Mouse (Mus musculus) CH12F3 (cell line): ENCODE measurements around the gene Mob2.

ENCODE experiments used
- in situ Hi-C: fragments of 300-500 bp; cut with MboI; formaldehyde crosslinking; loops from 2 replicates; pipeline ENCODE4 v1.14.3; 2020; ENCODE audit warnings: low sequenced_read_pairs

Gene Mob2

DNA sequence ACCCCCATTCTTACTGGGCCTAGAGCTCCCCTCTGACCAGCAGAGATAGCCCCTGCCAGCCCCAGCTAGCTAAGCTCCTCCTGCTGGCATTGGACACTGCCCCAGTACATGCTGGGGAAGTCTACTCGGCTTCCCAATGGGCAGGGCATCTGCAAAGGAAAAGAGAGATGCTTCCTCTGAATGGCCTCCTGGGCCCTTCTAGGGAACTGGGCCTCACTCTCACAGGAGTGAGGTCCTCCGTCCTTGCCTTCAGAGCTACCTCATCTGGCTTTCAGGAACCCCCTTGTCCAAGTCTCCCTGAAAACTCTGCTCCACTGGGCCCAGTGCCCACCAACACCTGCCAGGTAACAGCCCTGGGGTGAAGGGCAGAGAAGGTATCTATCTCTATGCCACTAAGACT is 20.0 kb upstream of the Mob2 start:
- in situ Hi-C loops = no loop called here

DNA sequence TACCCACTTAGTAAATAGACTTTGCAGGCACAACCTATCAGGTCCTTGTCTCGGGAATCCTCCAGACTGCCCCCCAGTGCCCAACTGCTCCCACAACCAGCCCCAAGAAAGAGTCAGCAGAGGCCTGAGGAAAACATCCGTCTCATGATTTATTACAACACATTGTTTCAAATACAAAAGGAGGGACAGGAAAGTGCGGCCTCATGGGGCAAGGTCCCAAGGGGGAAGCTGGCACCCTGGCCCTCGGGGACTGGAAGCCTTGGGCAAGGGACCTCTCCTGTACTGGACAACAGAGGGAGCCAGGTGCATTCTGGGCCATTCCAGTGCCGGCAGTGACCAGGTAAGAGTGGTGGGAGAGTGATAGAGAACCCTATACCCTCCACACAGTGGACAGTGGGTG is 18.5 kb upstream of the Mob2 start:
- in situ Hi-C loops = no loop called here

DNA sequence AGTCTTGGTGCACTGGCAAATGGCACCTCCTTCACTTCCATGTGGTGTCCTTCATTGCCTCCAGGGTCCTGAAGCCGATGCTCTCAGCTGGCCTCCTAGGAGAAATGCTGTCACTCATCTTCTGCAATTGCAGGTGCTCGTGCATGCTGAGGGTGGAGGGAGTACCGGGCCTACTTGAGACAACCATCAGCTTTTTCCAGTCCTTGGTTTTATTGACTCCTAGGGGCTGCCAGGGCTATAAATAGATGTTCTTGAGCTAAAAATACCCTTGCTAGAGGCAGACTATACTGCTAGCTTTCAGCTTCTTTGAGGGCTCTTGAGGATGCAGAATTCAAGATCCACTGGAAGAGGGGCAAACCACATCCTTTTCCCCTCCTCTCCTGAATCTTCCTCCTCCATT is 16.3 kb upstream of the Mob2 start:
- in situ Hi-C loops = no loop called here

GRCm38 (mm10) chr7:142074146-142074886 is 13.5 kb upstream of the Mob2 start:
- in situ Hi-C loops = no loop called here

- in situ Hi-C loops = no loop called here
Observed at GRCm38 (mm10) chr7:142071717-142072116, 10.9 kb upstream of the Mob2 start.

GRCm38 (mm10) chr7:142071212-142071578 is 10.3 kb upstream of the Mob2 start:
- in situ Hi-C loops = no loop called here

GRCm38 (mm10) chr7:142070458-142071211 is 9.8 kb upstream of the Mob2 start:
- in situ Hi-C loops = no loop called here

- in situ Hi-C loops = no loop called here
Observed at GRCm38 (mm10) chr7:142068429-142068828, 7.6 kb upstream of the Mob2 start.

DNA sequence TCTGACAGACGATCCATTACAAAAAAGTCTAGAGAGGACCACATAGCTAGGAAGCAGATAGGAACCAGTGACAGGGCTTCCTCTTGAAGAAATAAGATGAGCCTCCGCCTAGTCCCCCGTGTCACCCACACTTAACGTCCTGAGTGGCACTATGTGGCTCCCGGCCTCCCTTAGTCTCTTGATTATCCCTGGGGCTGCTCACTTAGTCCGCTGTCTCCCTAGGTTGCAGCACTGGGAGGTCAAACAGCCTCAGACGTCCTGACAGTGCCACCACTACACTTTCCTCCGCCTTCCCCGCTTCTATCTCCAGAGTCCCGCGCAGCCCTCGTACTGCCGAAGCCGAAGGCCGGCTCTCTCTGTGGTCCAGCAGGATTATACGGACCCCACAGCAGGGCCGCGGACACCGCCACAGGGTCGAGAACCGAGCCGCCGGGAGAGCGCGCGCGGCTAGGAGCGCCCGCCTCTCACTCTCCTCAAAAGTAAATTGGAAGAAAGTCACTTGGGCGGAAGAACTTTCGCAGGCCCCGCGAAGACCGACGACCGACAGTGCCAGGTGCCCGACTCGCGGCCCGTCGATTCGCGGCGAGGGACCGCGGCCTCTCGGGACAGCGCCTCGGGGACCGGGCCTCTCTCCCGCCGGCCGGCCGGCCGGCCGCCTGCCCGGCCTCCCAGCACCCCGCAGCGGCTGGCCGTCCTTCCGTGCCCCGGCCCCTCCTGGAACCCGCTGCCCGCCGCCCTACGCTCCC is 507 bp downstream of the Mob2 start:
- in situ Hi-C loops = no loop called here

- in situ Hi-C loops = no loop called here
Observed at GRCm38 (mm10) chr7:142059024-142059423, 1.8 kb downstream of the Mob2 start.

GRCm38 (mm10) chr7:142057121-142057520 is 3.7 kb downstream of the Mob2 start:
- in situ Hi-C loops = no loop called here

- in situ Hi-C loops = no loop called here
Observed at GRCm38 (mm10) chr7:142056601-142057061, 4.2 kb downstream of the Mob2 start.

DNA sequence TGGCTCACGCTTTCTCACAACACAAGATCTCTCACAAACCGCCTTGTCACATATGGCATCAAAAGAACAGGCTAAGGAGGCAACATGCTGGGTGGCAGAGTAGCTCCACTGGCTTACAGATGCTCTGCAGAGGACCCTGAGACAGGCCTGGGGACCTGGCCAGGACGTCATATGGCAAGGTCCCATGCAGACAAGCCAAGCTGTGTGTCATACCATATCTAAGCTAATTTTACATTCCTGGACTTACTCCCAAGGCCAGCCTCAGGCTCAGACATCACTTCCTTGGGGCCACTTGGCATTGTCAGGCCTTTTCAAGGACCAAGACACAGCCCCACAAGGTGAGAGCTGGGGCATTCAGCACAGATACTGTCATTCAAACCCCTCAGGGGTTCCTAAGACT is 5.4 kb downstream of the Mob2 start:
- in situ Hi-C loops = no loop called here

DNA sequence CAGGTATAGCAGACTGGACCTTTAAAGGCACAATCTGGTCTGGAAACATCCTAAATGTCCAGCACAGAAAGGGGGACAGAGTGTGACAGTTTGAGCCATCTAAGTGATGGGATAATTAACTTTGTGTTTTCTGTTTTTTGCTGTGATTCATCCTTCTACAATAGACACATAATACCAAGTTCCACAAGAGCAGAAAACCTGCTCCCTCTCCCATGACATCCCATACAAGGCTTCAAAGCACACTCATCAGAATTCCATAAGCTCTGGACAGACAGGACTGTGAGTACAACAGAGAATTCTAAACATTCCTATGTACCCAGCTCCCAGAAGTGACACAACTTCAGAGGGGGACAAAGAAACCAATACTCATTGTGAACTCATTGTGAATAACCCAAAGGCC is 10.3 kb downstream of the Mob2 start:
- in situ Hi-C loops = no loop called here

DNA sequence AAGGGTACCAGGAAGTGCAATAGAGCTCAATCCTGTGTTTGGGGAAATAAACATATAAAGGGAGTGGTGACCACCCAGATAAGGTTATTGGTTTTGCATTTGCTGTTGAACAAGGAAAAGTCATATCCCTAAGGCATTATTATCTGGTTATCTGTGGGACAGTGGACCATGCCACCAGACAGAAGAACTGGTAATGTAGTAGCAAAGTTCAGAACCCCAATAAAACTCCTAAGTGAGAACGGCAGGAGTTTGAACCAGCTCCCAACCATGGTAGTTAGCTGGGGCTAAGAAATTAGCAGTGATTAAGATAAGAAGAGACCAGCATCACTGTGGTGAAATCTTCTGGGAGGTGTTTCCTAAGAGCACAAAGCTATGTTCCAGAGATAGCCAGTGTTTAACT is 14.9 kb downstream of the Mob2 start:
- in situ Hi-C loops = no loop called here

DNA sequence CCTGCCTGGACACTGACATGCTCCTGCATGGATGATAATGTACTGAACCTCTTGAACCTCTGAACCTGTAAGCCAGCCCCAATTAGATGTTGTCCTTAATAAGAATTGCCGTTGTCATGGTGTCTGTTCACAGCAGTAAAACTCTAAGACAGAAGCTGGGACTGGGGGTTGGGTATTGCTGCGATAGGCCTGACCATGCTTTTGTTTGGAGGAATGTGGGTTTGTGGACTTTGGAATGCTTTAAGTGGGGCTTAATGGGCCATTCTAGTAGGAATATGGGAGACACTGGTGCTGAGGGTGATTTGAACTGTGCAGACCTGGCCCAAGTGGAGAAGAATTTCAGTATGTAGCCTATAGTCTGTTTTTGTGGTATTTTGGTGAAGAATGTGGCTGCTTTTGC is 15.5 kb downstream of the Mob2 start:
- in situ Hi-C loops = no loop called here

DNA sequence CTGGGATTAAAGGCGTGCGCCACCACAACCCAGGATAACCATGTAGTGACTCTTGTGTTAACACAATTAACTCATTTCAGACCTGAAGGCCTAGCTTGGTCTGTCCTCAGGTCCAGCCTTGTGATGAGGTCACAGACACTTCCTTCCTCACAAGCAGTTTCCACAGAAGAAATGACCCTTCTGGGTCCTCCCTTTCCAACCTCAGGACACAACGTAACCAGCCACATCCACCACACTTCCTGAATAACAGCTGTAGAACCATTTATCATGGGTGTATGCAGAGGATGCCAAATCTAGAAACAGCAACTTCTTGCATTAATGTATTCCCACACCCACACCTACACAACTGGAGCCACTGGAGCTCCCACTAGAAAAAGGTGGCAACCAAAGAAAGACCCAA is 20.1 kb downstream of the Mob2 start:
- in situ Hi-C loops = no loop called here

GRCm38 (mm10) chr7:142037553-142038170 is 23.2 kb downstream of the Mob2 start:
- in situ Hi-C loops = no loop called here

DNA sequence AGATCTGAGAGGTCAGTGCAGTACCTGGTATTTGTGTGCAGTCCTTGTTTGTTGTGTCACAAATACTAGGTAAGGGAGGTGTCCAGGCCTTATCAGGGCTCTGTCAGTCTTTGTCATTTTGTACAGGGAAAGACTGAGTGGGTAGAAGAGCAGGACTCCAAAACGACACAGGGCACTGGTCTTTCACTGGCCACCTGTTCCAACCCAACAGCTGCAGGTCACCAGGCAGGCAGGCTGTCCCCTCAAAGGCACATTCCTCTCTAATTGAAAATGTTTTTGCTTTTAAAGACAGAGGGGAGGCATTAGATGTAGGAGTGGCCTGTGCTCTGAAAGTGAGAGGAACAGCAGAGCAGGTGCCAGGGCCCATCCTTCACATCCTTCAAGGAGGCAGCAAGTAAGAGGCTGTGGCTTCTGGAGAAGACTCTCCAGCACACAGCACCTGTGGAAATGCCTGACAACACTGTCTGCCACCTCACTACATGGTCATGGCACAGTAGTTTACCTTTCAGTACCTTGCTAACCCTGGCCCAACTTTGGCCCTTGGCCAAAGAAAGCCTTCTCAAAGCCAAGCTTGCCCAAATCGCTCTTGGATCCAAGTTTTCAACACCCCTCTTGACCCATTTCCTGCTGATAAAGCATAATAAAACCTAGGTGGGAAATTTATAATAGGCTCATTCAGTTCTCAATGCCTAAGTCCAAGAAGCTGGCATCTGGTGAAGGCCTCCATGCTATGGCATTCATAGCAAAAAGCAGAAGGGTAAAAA is 25.6 kb downstream of the Mob2 start:
- in situ Hi-C loops = no loop called here

DNA sequence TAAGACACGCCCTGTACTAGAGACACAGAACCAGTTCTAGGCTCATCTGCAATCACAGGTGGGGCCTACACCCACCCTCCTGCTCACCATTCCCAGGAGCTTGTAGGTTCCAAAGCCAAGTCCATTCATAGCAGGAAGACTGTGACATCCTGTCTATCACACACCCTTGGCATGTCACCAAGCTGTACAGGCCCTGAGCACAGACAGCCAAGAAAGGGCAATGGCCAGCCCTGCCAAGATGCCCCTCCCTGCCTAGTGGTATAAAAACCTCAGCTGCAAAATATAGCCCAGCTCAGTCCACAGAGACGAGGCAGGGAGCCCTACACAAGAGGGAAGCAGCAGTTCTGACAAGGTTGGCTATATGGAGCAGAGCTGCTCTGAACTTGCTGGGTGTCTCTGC is 26.7 kb downstream of the Mob2 start:
- in situ Hi-C loops = no loop called here

- in situ Hi-C loops = no loop called here
Observed at GRCm38 (mm10) chr7:142030073-142030472, 30.8 kb downstream of the Mob2 start.
